Mouse (Mus musculus) bone marrow, adult 2 months (tissue): ENCODE results near the gene Mief1.

Experiments
- CTCF ChIP-seq: fragments of 200-500 bp; IDR thresholded peaks from 2 replicates; pipeline ENCODE4 v1.5.1; 2011; ENCODE audit warnings: low read length, control low read depth; ENCODE audit not compliant: control insufficient read depth, insufficient read depth
- POLR2A ChIP-seq: fragments of 200-500 bp; IDR thresholded peaks from 2 replicates; pipeline ENCODE4 v1.6.1; 2011; ENCODE audit warnings: low read depth, mild to moderate bottlenecking, control low read depth, low read length, borderline replicate concordance; ENCODE audit not compliant: control insufficient read depth

DNA sequence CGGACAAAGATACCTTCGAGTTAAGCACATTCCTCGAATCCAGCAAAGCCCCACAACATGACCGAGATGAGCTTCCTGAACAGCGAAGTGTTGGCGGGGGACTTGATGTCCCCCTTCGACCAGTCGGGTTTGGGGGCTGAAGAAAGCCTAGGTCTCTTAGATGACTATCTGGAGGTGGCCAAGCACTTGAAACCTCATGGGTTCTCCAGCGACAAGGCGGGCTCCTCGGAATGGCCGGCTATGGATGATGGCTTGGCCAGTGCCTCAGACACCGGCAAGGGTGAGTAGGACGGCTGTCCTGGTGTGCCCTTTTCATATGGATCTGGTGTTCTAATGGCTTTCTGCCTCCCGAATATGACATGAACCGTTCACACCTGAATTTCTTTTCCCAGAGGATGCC lies 22.4 kb downstream of the Mief1 start:
- no peak for TF ChIP-seq CTCF
- TF ChIP-seq POLR2A, result no peak
